Mouse (Mus musculus): ENCODE measurements around the gene Mapt. TPM values are rescaled to one million over a fixed set of nuclear protein-coding genes. Genes with fewer than 3 reads are reported as not detected.

The Mapt gene
- total and polyA plus RNA-seq, 3 experiments = 0.21 to 1.7 (median 0.64) TPM

GRCm38 (mm10) chr11:104256179-104256578, 25.0 kb downstream of the Mapt start:
- Histone ChIP-seq H3K27ac (ENCODE audit: insufficient read depth, low read depth) (no peak overlapping the region), H3K4me1 (ENCODE audit: control insufficient read depth in 1 of 2, insufficient read depth in 2 of 2) (peaks cover 0 to 11% of the 10 kb centered on the region in 2 experiments; a peak in 2 of 4 replicates), H3K36me3 (replicated peaks in 1 of 2; ENCODE audit: control insufficient read depth in 1 of 2, insufficient read depth in 1 of 2, low read length in 1 of 2) (no peaks in the 10 kb centered on the region), H3K4me3 (replicated peaks in 1 of 3; ENCODE audit: low read depth in 2 of 3, low read length in 2 of 3, poor library complexity in 1 of 3) (no peak overlapping the region), H3K9ac (ENCODE audit: insufficient read depth, low read depth) (no peak overlapping the region), H3K27me3 (replicated peaks) (peaks cover 25% of the 10 kb centered on the region), H3K79me2 (replicated peaks; ENCODE audit: control insufficient read depth, extremely low read depth, insufficient read depth, poor library complexity, severe bottlenecking) (no peaks in the 10 kb centered on the region), H3K9me3 (replicated peaks; ENCODE audit: low read length) (no peaks in the 10 kb centered on the region), H3K4me2 (ENCODE audit: insufficient read depth, low read depth, poor library complexity, severe bottlenecking) (no peak overlapping the region)
- dilution Hi-C loops (cut with MboI; ENCODE audit: extremely low pct_ligation_motif_present, extremely low pct_unique_long_range_greater_than_20kb, low sequenced_read_pairs) (no loop called here), in situ Hi-C loops (cut with MboI; ENCODE audit: low pct_ligation_motif_present, low pct_unique_long_range_greater_than_20kb, low sequenced_read_pairs) (no loop called here)
- DNase-seq (ENCODE audit: extremely low read depth) = no peak
- TF ChIP-seq JUN (IDR thresholded peaks at IDR 0.05; ENCODE audit: insufficient read depth, low read depth, low read length) = no peak
- TF ChIP-seq JUND (conservative IDR thresholded peaks at IDR 0.05; ENCODE audit: low read depth, low read length) = no peak
- TF ChIP-seq RCOR1 (conservative IDR thresholded peaks at IDR 0.05; ENCODE audit: low read depth, low read length) = no peak
- TF ChIP-seq KAT2A (IDR thresholded peaks at IDR 0.05; ENCODE audit: insufficient replicate concordance, low read length) = no peak
- TF ChIP-seq ETS1 (conservative IDR thresholded peaks at IDR 0.05; ENCODE audit: low read depth, low read length) = no peak
- TF ChIP-seq MAZ (IDR thresholded peaks at IDR 0.05; ENCODE audit: low read depth, low read length) = no peak
- no peak for TF ChIP-seq MEF2A (IDR thresholded peaks at IDR 0.05; ENCODE audit: borderline replicate concordance, low read depth, low read length)
- no peak for TF ChIP-seq ZC3H11A (IDR thresholded peaks at IDR 0.05; ENCODE audit: low read depth, low read length)
- TF ChIP-seq POLR2A (IDR thresholded peaks at IDR 0.05; ENCODE audit: low read depth, low read length) = no peak
- no peak for TF ChIP-seq BHLHE40 (IDR thresholded peaks at IDR 0.05; ENCODE audit: low read depth, low read length)

GRCm38 (mm10) chr11:104258991-104259390, 27.8 kb downstream of the Mapt start:
- Histone ChIP-seq H3K36me3 (replicated peaks in 1 of 2; ENCODE audit: control insufficient read depth in 1 of 2, insufficient read depth in 1 of 2, low read length in 1 of 2) (no peaks in the 10 kb centered on the region), H3K79me2 (replicated peaks; ENCODE audit: control insufficient read depth, extremely low read depth, insufficient read depth, poor library complexity, severe bottlenecking) (no peaks in the 10 kb centered on the region), H3K4me2 (ENCODE audit: insufficient read depth, low read depth, poor library complexity, severe bottlenecking) (no peak overlapping the region), H3K4me3 (replicated peaks in 1 of 3; ENCODE audit: low read depth in 2 of 3, low read length in 2 of 3, poor library complexity in 1 of 3) (no peak overlapping the region), H3K27me3 (replicated peaks) (peaks cover 13% of the 10 kb centered on the region), H3K27ac (ENCODE audit: insufficient read depth, low read depth) (no peak overlapping the region), H3K9me3 (replicated peaks; ENCODE audit: low read length) (no peaks in the 10 kb centered on the region), H3K9ac (ENCODE audit: insufficient read depth, low read depth) (no peak overlapping the region), H3K4me1 (ENCODE audit: control insufficient read depth in 1 of 2, insufficient read depth in 2 of 2) (peaks cover 0 to 14% of the 10 kb centered on the region in 2 experiments; a peak in 2 of 4 replicates)
- DNase-seq (ENCODE audit: extremely low read depth) = peak; percentile 19
- dilution Hi-C loops (cut with MboI; ENCODE audit: extremely low pct_ligation_motif_present, extremely low pct_unique_long_range_greater_than_20kb, low sequenced_read_pairs) = no loop called here
- in situ Hi-C loops (cut with MboI; ENCODE audit: low pct_ligation_motif_present, low pct_unique_long_range_greater_than_20kb, low sequenced_read_pairs) = no loop called here
- TF ChIP-seq ZKSCAN1 (IDR thresholded peaks at IDR 0.05; ENCODE audit: borderline replicate concordance, low read depth, low read length) (no peak), USF2 (conservative IDR thresholded peaks at IDR 0.05; ENCODE audit: low read depth, low read length) (peak; percentile 22; the same call in 1 of the 2 replicates), HCFC1 (IDR thresholded peaks at IDR 0.05; ENCODE audit: low read depth, low read length) (no peak), ZNF384 (IDR thresholded peaks at IDR 0.05; ENCODE audit: low read depth, low read length) (no peak), BHLHE40 (IDR thresholded peaks at IDR 0.05; ENCODE audit: low read depth, low read length) (no peak), RAD21 (IDR thresholded peaks at IDR 0.05; ENCODE audit: low read depth, low read length) (no peak), MAFK (IDR thresholded peaks at IDR 0.05; ENCODE audit: insufficient replicate concordance, low read length) (no peak), POLR2AphosphoS2 (IDR thresholded peaks at IDR 0.05; ENCODE audit: low read depth, low read length) (no peak), USF1 (IDR thresholded peaks at IDR 0.05; ENCODE audit: low read depth, low read length) (peak; percentile 14; the same call in 1 of the 2 replicates), ELF1 (IDR thresholded peaks at IDR 0.05; ENCODE audit: low read depth, low read length) (no peak), CHD2 (IDR thresholded peaks at IDR 0.05; ENCODE audit: low read length) (no peak)

All from CH12.LX (cell line).